Mouse (Mus musculus): Measurements from ENCODE around the gene Gdf15. TPM values are rescaled to one million over a fixed set of nuclear protein-coding genes. Genes with fewer than 3 reads are reported as not detected.

Gene Gdf15
- total RNA-seq, 1 experiment from 2014 or later, result 0.19 TPM

- peak; percentile 40; the same call in 1 of the 2 replicates for ATAC-seq (replicated peaks; ENCODE audit: insufficient number of reproducible peaks, low FRiP score, low TSS enrichment, poor library complexity, severe bottlenecking)
These were observed 3.3 kb upstream of the Gdf15 start for GRCm38 (mm10) chr8:70635527-70635926.

DNA sequence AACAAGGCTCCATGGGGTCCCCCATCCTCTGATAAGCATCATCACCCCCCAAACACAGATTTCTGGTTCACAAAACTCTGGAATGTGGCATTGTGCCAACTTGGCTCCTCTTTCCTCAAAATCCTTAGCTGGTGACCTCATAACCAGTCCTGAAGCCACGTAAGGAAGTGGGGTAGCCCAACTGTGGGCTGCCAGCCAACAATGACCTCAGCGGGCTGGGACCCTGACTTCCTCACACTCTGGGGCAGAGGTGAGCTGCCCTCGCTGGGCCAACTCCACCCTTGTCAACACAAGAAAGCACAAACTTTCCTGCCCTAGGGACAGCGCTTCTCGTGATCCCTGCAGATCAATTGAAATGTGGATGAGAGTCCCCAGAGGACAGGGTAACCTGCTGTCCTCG, 1.8 kb upstream of the Gdf15 start:
- peak; percentile 71 for ATAC-seq (replicated peaks; ENCODE audit: insufficient number of reproducible peaks, low FRiP score, low TSS enrichment, poor library complexity, severe bottlenecking)

DNA sequence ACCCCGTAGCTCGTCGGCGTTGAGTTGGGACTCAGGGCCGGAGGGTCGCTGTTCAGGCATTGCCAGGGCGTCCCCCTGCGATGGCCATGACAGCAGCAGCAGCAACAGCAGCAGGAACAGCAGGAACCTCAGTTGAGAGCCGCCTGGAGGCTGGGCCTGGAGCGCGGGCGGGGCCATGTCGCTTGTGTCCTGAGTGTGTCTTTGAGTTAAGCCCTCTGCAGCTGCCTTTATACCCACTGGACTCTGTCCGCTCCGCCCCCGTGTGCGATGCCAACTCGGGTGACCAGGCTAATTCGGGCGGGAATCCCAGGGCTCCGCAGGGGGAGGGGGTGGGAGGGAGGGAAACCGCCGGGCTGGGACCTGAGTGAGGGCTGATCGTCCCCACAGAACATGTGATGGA, 820 bp downstream of the Gdf15 start:
- ATAC-seq (replicated peaks; ENCODE audit: insufficient number of reproducible peaks, low FRiP score, low TSS enrichment, poor library complexity, severe bottlenecking), result no peak

GRCm38 (mm10) chr8:70630532-70631381, 1.5 kb downstream of the Gdf15 start:
- no peak for ATAC-seq (replicated peaks; ENCODE audit: insufficient number of reproducible peaks, low FRiP score, low TSS enrichment, poor library complexity, severe bottlenecking)

GRCm38 (mm10) chr8:70629574-70630531, 2.4 kb downstream of the Gdf15 start:
- peak; percentile 41; the same call in 1 of the 2 replicates for ATAC-seq (replicated peaks; ENCODE audit: insufficient number of reproducible peaks, low FRiP score, low TSS enrichment, poor library complexity, severe bottlenecking)

DNA sequence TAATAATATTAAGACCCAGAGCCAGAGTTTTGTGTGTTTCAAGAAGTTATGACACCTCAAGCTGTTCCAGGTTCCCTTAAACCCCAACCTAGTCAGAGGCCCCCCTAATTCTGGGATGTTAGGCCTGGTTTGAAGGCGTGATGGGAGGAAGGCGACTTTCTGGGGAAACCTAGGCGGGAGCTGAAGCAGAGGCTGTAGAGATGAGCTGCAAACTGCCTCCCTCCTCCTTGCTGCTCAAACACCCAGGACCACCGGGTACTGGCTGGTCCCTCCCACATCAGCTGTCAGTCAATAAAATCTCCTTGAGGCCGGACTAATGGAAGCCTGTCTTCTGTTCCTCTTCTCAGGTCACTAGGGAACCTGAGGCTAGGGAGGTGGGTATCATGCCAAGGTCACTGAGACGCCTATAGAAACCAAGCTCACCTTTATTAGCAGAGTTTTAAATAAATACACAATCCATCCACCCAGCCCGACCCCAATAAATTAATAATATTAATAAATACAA, 3.2 kb downstream of the Gdf15 start:
- no peak for ATAC-seq (replicated peaks; ENCODE audit: insufficient number of reproducible peaks, low FRiP score, low TSS enrichment, poor library complexity, severe bottlenecking)

DNA sequence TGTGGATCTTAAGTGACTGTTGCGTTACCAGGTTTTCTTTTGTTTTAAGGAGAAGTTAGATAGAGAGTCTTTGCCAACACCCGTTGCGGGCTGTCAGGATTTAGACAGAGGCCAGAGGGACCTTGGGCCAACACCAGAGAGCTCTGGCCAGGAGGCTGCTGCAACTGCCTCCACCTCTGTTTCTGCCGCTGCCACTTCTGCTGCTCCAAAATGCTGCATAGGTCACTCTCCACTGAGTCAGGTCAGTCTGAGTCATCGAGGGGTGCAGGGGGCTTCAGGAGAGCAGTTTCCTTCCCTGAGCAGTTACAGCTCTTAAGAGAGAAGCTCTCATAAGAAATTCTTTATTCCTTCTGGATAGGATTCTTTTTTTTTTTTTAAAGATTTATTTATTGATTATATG, 5.2 kb downstream of the Gdf15 start:
- ATAC-seq (replicated peaks; ENCODE audit: insufficient number of reproducible peaks, low FRiP score, low TSS enrichment, poor library complexity, severe bottlenecking), result no peak

GRCm38 (mm10) chr8:70625104-70625503, 7.2 kb downstream of the Gdf15 start:
- ATAC-seq (replicated peaks; ENCODE audit: insufficient number of reproducible peaks, low FRiP score, low TSS enrichment, poor library complexity, severe bottlenecking), result peak; percentile 46; the same call in 1 of the 2 replicates

DNA sequence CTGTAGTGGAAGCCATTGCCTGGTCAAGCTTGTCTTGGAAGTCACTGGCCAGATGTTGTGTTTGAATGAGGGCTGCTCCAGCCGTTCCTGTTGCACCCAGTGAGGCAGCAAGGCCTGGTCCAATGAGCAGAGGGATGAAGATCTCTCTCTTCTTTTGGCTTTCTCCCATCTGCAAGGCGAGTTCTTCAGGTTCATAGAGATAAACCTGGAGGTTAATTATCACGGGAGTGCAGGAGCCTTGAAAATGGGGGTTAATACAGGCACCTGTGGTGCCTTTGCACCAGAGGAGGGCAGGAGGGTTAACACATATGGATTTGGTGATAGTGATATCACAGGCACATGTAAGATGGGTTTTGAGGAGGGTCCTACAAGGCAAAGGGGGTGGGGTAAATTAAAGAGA, 10.0 kb downstream of the Gdf15 start:
- no peak for ATAC-seq (replicated peaks; ENCODE audit: insufficient number of reproducible peaks, low FRiP score, low TSS enrichment, poor library complexity, severe bottlenecking)

GRCm38 (mm10) chr8:70618888-70619334, 13.3 kb downstream of the Gdf15 start:
- ATAC-seq (replicated peaks; ENCODE audit: insufficient number of reproducible peaks, low FRiP score, low TSS enrichment, poor library complexity, severe bottlenecking), result peak; percentile 80

- no peak for ATAC-seq (replicated peaks; ENCODE audit: insufficient number of reproducible peaks, low FRiP score, low TSS enrichment, poor library complexity, severe bottlenecking)
These were observed 14.3 kb downstream of the Gdf15 start for GRCm38 (mm10) chr8:70617985-70618384.

DNA sequence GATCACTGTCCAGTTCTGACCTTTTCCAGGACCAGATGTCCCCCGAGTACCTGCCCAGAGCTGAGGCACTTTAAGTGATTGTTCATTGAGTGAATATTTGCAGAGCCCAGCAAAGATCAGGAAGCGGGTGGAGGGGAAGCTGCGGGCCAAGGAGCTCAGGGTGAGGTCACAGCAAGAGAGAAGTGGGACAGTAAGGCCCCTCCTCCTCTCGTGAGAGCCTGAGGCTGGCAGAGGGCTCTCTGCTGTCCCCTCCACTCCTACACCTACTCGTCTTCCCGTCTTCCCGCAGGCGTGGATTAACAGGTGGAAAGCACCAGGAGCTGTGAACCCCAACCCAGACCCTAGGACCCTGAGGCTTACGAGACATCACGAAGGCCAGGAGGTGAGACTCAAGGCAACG, 15.6 kb downstream of the Gdf15 start:
- ATAC-seq (replicated peaks; ENCODE audit: insufficient number of reproducible peaks, low FRiP score, low TSS enrichment, poor library complexity, severe bottlenecking), result peak; percentile 49

GRCm38 (mm10) chr8:70615894-70616293, 16.4 kb downstream of the Gdf15 start, which contains the start of gene Lrrc25:
TSS of gene Lrrc25 (plus strand) at chr8:70616155.
- ATAC-seq (replicated peaks; ENCODE audit: insufficient number of reproducible peaks, low FRiP score, low TSS enrichment, poor library complexity, severe bottlenecking), result peak; percentile 29

DNA sequence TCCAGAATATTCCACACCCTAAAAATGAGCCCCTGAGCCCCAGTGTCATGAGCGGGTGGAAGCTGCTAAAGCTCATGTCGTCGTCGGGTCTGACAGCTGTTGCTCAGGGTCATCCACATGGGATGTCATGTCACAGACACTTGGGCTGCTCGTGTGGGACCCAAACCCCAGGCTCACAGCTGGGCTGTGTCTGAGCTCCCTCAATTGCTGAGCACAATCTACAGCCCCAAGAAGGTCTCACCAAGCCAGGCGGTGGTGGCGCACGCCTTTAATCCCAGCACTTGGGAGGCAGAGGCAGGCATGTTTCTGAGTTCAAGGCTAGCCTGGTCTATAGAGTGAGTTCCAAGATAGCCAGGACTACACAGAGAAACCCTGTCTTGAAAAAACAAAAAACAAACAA, 17.0 kb downstream of the Gdf15 start:
- no peak for ATAC-seq (replicated peaks; ENCODE audit: insufficient number of reproducible peaks, low FRiP score, low TSS enrichment, poor library complexity, severe bottlenecking)

DNA sequence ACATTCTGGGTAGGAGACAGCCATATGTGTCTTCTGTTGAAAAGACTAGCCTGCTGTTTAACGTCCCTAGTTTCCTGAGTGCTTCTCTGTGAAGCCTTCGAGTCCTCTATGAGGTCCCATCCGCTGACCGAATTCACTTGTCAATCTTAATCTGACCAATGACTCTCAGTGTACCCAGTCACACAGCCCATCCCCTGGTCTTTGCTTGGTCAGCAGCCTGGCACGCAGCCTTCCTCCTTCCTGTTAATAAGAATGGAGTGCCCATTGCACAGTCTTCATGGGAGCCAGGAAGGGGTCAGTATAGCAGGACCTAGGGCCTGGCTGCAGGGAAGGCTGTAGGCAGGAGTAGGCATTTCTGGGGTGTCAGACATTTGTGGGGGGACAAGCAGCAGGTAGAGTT, 17.8 kb downstream of the Gdf15 start:
- ATAC-seq (replicated peaks; ENCODE audit: insufficient number of reproducible peaks, low FRiP score, low TSS enrichment, poor library complexity, severe bottlenecking), result no peak

DNA sequence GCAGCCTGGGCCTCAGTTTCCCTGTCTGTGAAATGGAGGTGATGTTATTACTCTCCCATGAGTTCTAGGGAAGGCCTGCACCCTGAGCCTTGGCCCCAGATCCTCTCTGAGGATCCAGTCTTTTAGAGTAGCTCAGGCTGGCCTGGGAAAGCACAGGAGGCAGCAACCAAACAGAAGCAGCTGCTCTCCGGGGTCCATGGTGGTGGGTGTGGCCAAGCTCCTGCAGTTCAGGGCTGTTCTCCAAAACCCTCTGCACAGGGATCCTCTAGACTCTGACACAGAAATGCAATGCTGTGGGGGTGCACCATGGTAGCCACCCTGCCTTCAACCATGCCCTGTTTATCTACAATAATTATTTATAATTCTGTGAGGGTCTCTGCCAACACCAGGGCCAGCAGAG, 18.5 kb downstream of the Gdf15 start:
- no peak for ATAC-seq (replicated peaks; ENCODE audit: insufficient number of reproducible peaks, low FRiP score, low TSS enrichment, poor library complexity, severe bottlenecking)

GRCm38 (mm10) chr8:70611849-70612248, 20.4 kb downstream of the Gdf15 start:
- peak; percentile 36 for ATAC-seq (replicated peaks; ENCODE audit: insufficient number of reproducible peaks, low FRiP score, low TSS enrichment, poor library complexity, severe bottlenecking)

- ATAC-seq (replicated peaks; ENCODE audit: insufficient number of reproducible peaks, low FRiP score, low TSS enrichment, poor library complexity, severe bottlenecking), result no peak
These were observed 21.2 kb downstream of the Gdf15 start for GRCm38 (mm10) chr8:70610796-70611771.
